Mouse (Mus musculus): ENCODE data around the gene Fam20a.

The Fam20a gene

DNA sequence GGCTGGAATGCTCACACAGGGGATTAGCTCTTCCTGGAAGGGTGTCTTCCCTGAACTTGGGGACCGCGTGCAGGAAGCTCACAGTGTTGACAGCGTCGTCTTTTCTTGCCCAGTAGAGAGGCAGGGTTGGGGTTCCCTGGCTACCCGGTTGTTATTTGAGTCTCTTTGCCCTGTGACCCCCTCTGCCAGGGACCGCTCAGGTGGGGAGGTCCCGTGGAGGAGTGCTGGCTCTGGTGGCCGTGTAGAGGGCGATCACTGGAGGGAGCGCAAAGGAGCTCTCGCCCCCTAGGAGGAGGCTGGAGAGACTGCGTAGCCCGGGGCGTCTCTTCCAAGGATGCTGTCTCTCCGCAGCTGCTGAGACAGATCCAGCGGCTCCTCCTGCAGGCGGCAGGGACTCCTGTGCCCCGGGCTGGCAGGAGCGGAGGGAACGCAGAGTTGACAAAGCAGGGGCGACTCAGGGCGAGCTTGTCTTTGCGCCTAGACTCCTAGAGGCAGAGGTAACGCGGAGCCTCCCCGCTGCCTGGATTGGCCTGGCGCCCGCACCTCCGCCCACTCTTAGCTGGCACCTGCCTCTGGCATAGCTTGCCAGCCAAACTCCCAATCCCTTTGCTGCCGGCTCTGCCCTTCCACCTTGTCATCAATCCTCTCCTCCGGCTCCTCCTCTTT, at the start of gene Fam20a:
Gene Fam20a (minus strand): TSS at position 499 of the 666 bp plus-strand sequence.
- DNase-seq (ENCODE audit: low spot score): peak; percentile 47

DNA sequence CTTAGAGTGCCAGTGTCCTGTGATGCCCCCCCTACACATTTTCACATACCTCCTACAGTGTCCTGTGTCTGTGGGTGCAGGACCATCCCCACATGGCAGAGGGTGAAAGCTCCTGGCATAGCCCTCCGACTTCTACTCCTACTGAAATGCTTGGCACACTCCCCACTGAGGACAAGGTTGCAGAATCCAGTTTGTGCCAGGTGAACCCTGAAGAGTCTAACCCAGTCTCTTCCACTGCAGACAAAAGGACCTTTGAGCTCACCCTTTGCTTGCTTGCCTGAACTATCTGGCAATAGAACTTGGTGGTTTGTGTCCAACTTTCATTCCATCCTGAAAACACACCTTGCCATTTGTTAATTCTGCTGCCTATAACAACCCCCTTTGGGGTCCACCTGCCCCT, 49.3 kb upstream of the Fam20a start:
- DNase-seq (ENCODE audit: low spot score): no peak

DNA sequence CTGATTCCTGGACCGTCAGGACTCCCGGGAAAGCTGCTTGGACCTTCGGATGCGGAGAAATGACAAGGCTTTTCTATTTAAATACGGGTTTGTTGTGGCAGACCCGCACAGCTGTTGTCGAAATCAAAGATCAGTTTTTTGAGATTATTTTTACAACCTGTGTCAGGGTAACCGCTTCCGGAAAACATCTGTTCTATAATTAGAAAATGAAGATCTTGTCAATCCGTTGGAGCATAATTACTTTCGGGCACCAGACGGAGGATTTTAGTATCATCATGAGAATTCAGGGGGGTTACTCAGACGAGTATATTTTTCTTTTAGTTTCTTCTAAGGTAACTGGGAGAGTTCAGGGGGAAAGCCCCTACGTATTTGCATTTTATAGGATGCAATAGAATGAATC, 48.1 kb upstream of the Fam20a start:
- DNase-seq (ENCODE audit: low spot score): no peak

DNA sequence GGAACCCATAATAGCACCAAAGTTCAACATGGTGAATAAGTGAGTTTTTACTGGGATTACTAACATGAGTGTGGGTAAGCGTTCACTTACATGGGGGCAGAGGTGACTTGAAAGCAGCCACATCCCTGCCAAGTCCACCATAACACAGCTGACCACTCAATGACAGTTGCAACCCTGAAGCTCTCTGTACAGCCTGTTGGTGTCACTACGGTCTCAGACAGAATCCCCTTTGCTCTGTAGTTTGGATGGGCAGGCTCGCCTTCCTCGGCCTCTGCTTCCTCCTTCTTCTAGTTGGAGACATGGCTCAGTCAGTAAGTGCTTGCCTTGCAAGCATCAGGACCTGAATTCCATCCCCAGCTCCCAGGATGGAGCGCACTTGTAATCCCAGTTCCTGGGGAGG, 47.0 kb upstream of the Fam20a start:
- no peak for DNase-seq (ENCODE audit: low spot score)

DNA sequence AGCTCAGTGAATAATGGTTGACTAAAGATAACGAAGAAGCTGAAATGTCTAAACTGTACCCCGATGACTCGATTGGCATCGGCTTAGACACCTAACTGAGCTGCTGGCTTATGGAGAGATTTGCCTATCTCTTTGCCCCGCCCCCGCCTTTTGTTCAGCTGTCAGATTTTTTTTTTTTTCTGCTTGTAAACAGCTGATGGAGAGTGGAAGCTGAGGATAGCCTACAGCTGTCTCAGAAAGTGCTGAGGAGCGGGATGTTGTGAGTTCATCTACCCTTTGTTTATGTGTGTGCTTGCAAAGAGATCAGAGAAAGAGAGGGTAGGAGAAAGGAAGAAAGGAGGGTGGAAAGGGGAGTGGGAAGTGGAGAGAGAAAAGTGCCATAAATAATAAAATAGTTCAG, 38.0 kb upstream of the Fam20a start:
- DNase-seq (ENCODE audit: low spot score): no peak

DNA sequence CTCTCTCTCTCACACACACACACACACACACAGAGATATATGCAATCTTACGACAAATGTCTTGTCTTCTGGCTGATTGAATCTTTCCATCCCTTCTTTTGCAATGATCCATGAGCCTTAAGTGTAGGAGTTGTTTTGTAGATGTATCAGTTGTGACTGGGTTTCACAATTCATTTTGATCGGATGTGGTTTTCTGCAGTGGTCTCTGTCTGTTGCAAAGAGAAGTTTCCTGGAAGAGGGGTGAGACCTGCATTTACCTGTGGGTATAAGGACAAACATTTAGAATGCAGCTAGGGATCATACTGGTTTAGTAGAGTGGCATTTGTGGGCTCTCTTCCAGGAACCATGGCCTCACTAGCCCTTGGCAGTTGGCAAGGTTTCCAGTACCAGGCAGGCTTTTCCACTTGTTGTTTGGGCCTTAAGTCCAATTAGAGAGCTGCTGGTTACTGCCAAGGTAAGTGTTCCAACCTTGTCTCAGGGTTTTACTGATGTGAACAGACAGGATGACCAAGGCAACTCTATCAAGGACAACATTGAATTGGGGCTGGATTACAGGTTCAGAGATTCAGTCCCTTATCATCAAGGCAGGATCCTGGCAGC, 36.6 kb upstream of the Fam20a start:
- no peak for DNase-seq (ENCODE audit: low spot score)

DNA sequence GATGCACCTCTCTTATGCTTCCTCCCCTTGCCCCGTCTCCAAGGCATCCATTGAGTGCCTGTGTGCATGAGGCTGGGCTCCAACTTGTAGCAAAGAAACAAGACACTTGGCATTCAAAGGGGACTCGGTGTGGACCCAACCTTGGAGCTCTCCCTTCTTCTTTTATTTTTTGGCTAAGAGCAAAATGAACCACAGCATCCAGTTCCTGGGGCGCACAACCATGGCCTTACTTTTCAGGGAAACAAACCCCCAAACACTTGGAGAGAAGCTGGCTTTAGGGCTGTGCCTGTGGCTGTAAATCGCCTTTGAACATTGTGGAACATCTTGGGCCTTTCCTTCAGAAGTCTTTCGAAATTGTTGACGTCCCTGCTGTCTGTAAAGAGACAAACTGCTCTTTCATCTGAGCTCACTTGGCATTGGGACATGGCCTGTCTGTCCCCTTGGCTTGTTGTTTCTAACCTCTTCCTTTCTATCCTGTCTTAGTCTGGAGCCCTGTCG, 32.1 kb upstream of the Fam20a start:
- no peak for DNase-seq (ENCODE audit: low spot score)

DNA sequence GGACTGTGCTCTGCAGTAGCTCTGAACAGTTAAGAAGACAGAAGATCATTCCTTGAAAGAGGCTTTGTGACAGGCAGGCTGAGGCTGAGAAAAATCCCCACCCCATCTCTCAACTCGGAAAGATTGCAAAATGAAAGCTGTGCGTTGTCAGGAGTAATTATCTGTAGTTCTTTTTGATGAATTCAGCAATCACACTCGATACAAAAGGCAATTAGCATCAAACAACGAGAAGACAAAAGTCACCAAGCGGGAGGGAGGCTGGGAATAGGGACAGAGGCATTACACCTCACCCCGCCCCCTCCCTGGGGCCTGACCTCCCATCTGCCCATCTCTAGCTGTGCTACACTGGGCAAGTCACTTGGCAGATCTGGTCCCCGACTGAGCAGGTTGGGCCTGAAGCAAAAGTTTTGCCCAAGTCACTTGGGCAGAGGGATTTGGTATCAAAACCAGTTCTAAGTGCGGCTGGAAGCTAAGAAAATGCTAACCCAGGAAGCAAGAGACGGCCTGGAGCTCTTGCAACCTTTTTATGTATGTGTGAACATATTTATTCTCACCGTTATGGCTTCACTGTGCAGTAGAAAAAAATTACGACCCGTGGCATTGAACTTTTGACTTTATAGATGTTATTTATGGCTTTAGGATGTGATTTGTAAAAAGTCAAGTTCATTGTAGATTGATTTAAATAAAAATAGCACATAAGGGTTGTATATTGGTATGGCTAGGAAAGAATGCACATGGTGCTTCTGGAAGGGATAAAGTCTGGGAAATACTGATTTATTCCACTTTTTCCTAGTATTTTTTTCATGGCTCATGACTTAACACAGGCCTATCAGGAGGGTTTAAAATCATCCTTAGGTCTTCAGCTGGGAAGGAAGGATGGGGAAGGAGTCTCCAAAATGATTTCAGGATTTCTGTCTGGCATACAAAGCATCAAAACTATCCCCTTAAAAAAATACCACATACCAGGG, 29.8 kb upstream of the Fam20a start:
- DNase-seq (ENCODE audit: low spot score): peak; percentile 71

DNA sequence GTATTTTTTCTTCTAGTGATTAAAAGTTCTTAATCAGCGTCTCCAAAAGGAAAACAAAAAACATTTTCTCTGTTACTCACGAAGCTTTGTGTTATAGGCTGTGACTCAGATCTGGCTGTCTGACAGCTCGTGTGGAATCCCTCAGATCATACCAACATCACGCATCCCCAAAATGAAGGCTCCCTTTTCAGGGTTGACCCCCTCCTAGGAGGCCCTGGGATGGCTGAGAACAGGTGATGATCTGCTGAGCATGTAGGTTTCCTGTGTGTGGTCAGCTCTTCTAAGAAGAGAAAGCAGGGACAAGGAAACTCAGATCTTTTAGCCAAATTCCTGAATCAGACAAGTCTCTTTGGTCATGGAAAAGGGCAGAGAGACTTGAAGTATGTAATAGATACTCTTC, 23.1 kb upstream of the Fam20a start:
- DNase-seq (ENCODE audit: low spot score): no peak

DNA sequence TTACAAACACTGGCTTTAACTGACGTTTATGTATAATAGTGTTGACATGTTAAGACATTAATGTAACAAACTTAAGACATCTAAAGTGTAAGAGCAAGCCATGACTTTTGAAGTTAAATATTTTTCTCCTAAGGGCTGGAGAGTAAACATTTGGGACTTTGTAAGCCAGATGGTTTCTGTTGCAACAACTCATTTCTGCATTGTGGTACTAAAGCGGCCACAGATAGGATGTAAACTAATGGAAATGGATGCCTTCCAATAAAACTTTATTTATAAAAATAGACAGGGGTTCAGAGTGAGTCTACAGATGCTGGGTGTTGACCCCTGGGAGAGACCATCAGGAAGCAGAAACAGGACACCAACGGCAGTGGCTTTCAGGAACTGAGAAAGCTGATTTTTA, 15.9 kb upstream of the Fam20a start:
- DNase-seq (ENCODE audit: low spot score): no peak

DNA sequence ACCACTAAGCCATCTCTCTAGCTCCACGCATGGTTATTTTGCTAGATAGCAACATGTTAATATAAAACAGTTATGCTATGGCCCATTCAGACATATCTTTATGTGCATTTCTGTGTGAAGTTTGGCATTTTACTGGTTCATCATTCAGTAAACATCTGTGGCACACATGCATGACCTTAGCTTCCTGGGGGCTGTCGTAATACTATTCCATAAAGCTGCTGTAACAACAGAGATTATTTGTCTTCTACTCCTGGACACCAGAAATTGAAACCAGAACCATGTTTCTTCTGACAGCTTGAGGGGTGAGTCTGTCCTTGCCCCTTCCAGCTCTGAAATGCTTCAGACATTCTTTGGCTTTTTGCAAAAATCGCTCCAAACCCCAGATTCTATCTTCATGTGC, 14.3 kb upstream of the Fam20a start:
- DNase-seq (ENCODE audit: low spot score): no peak

DNA sequence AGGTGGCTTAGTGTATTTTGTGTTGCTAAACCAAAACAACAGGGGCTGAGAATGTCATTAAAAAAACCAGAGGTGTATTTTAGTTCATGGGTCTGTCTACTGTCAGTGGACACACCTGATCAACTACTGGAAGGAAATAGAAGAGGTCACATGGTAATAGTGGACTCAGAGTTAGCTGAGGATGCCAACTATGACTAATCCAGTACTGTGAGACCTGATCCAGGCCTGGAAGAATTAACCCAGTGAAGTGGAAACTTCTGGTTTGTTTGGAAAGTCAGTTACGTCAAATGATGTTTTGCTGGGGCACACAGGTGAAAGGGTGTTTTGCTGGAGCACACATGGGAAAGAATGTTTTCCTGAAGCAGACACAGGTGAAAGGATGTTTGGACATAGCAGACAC, 12.3 kb upstream of the Fam20a start:
- DNase-seq (ENCODE audit: low spot score): no peak

DNA sequence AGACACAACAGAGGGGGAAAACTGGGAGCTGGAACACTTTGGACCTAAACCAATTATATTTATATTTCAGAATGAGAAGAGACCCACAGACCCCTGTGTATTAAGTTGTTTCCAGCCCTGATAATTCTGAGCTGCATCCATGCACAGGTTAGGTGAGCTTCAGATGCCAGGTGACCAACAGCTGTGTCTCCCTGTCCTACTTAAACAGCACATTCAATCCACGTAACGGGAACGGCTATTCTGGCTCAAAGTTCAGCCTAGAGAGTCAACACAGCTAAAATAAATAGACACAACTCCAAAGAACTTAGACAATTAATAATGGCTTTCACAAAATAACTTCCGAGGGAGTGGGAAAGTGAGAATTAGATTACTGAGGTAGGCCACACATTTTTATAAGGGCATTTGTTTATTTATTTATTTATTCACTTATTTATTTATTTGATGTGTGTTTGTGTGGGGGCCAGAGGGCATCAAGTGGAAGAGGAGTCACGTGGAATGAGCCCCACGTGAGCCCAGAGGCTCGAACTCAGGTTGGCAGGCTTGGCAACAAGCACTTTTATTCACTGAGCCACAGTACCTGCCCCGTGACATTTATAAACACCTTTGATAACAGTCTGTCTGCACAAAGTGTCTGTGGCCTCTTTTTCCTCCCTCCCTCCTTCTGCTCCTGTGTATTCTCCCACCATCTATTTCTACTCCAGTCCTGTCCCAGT, 10.8 kb upstream of the Fam20a start:
- no peak for DNase-seq (ENCODE audit: low spot score)

DNA sequence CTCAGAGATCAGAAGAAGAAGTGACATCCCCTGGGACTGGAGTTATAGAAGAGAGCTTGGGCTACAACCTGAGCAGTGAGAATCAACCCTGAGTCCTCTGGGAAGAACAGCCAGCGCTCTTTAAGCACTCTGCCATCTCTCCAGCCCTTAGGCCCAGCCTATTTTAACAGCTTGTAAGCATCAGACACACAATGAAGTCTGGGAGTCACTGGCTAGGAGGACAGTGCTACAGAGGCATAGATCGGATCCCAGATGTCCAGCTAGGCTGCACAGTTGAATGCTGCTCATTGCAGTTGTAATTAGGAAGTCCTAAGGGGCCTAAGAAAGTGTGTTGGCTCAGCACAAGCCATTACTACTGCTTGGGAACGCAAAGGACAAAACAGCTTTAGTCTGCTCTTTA, 6.3 kb upstream of the Fam20a start:
- DNase-seq (ENCODE audit: low spot score): no peak

DNA sequence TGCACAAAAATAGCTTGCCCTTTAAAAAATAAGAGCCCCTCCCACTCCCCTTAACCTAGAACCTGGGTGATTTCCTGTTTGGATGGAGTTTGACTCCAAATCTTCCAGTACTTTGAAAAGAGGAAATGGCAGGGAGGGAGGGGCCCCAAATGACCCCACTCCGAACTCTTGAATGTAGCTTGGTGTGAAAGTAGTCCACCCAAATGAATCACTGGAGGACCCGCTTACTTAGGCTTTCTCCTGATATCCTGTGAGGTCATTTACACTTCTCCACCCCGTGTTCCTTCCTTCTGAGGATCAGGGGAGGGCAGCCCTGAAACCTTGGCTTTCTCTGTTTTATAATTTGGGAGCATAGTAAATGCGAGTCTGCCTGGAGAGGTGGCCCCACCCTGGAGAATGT, 632 bp upstream of the Fam20a start:
- DNase-seq (ENCODE audit: low spot score): no peak

DNA sequence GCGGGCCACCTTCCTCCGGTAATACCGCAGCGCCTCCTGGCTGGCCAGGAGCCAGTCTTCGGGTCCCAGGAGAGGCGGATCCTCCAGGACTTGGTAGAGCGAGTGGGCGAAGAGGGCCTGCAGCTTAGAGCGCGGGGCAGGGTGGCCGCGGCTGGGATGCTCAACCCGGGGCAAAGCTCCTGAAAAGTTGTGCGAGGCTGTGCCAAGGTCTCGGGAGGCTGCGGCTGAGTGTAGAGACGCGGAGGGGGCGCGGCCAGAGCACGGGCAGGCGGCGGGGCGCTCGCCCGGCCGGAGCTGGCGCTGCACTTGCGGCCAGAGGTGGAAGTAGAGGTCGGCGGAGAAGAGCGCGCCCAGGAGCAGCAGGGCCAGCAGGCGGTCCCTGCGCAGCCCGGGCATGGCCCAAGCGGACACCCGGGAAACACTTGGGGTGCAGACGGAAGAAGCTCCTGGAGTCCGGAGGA, 729 bp downstream of the Fam20a start:
- DNase-seq (ENCODE audit: low spot score): peak; percentile 58

DNA sequence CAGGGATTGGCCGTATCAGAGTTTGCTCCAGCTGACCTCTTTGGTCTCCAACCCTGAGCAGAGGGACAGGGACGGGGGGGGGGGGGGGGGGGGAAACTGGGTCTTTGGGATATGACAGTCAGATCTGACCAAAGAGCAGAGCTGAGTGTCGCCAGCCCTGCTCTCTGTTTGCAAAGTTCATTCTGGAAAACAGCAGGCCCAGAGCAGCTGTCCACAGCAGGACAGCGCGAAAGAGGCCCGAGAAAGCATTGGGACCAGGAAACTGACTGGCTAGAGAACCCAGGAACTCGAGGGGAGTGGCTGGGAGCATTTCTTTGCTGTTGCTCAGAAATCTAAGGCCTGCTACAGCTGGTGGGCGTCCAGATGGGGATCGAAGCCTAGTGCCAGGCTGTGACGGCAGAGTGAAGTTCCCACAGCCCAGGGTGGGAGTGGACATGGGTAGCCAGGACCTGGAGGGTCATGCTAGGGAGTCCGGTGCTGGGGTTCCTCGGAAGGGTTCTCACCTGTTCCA, 1.2 kb downstream of the Fam20a start:
- peak; percentile 35 for DNase-seq (ENCODE audit: low spot score)

DNA sequence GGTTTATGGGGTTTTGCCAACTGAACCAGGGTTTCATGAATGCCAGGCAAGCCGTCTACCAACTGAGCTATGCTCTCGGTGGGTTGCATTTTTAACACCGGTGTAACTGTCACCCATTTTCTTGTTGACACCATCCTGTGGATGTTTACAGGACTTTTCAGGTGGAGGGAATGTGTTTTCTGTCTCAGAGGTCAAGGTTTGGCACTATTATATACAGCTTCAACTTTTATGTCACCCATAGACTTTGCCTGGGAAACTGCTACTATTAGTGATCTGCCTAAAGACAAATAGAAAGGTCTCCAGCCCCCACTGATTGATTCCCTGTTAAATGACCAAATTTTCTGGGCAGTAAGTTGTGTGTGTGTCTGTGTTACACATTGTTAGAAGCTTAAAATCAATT, 2.7 kb downstream of the Fam20a start:
- DNase-seq (ENCODE audit: low spot score): no peak

DNA sequence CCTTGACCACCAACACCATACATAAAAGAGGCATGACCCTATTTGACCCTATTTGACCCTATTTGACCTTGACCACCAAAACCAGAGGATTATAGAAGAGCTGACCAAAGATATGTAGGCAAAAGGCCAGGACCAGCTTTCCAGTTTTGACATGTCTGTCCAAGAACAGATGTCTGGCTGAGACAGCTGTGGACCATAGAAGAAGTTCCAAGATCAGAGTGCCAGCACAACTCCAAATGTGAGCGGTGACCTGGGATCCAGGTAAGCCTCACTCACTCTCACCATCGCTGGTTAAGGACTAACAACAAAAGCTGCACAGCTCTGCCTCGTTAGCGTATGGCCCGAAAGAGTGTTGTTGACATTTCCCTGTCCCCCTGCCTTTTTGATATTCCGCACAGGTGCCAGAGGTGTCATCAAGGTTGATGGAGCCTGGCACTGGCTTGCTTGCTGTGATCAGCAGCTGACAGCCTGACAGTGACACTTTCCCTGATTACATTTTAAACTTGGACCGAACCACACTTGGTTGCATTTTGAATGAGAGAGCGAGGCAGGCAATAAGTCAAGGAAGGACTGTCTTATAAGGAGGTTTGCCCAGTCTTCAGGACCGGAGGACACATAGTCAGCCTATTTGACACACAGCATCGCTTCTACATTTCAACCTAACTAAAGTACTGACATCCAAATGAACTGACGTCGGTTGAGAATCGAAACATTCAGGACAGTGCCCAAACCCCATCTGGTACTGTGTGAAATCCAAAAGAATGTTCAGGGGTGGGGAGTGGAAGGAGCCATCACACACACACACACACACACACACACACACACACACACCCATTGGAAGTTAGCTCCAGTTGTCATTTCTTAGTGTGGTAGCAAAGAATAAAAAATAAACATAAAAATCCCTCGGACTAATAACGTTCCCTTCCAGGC, 3.8 kb downstream of the Fam20a start:
- no peak for DNase-seq (ENCODE audit: low spot score)

DNA sequence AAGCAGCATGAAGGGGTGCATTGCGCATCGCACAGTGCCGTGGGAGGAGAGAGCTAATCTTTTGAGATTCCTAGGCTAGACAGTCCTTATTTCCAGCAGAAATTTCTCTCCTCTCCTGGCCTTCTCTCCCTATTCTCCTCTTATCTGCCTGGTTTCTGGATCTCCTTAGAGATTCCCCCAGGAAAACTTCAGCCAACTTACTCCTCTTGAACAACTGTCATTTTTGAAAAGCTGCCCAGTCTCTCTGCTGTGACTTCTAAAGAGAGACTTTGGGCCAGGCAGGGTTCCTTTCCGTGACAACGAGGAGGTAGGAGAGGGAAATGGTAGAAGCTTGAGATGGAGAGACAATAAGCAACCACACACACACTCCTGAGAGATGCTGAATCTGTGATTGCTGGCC, 4.6 kb downstream of the Fam20a start:
- no peak for DNase-seq (ENCODE audit: low spot score)

DNA sequence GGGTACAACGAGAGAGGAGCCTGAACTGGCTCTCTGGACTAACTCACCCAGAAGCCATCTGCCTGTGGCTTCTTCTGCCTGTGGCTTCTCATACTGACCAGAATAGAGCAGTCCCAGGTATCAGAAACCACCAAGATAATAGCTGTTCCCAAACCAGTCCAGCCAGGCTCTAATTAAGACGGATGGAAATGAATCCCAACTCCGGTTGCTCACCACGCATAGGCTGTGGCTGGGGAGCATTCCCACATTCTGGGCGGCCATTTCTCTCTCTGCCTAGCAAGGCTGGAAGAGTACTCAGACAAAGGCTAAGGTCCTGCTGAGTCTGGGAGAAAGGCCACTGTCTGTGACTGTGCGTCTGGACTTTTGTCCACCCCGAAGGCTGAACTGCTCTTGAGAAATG, 5.1 kb downstream of the Fam20a start:
- no peak for DNase-seq (ENCODE audit: low spot score)
